Mouse (Mus musculus) CH12.LX (cell line): ENCODE data around the gene Eif4h. TPM values are rescaled to one million over a fixed set of nuclear protein-coding genes. Genes with fewer than 3 reads are reported as not detected.

ENCODE experiments used
- DNase-seq: peaks from one replicate; pipeline ENCODE4 v3.0.0-alpha.2; 2013; ENCODE audit errors: extremely low read depth
- H3K27ac ChIP-seq: 2 replicates; pipeline ENCODE4 v1.5.1; 2012; ENCODE audit warnings: low read depth, mild to moderate bottlenecking, control low read depth, moderate library complexity; ENCODE audit not compliant: insufficient read depth
- H3K27me3 ChIP-seq: replicated peaks from 2 replicates; pipeline ENCODE3; 2012; ENCODE audit warnings: inconsistent platforms
- H3K36me3 ChIP-seq, 2 experiments: replicated peaks in 1 of 2; 2 replicates each; pipeline versions ENCODE3 to v1.6.1; 2012; ENCODE audit warnings: inconsistent platforms in 1 of 2, low read length in 1 of 2, mild to moderate bottlenecking in 1 of 2, mixed read lengths in 1 of 2, moderate library complexity in 1 of 2; ENCODE audit not compliant: control insufficient read depth in 1 of 2, insufficient read depth in 1 of 2
- H3K4me1 ChIP-seq, 2 experiments: 2 replicates each; pipeline ENCODE4 v1.6.1; 2012; ENCODE audit warnings: inconsistent platforms in 1 of 2, moderate library complexity in 1 of 2; ENCODE audit not compliant: insufficient read depth in 2 of 2, control insufficient read depth in 1 of 2
- H3K4me2 ChIP-seq: 2 replicates; pipeline ENCODE4 v1.6.1; 2012; ENCODE audit warnings: low read depth, mild to moderate bottlenecking, control low read depth; ENCODE audit not compliant: poor library complexity, insufficient read depth, severe bottlenecking
- H3K4me3 ChIP-seq, 3 experiments: fragments of 150-350 bp in 1 of 3; sonication (generic) in 1 of 3; replicated peaks in 1 of 3; 2 replicates each; pipeline versions ENCODE3 to v1.5.1; 2011 to 2012; ENCODE audit warnings: low read depth in 2 of 3, low read length in 2 of 3, mild to moderate bottlenecking in 2 of 3, moderate library complexity in 2 of 3, control low read depth in 1 of 3, improper control_type of control experiment in 1 of 3, inconsistent platforms in 1 of 3, mixed read lengths in 1 of 3; ENCODE audit not compliant: poor library complexity in 1 of 3
- H3K79me2 ChIP-seq: replicated peaks from 2 replicates; pipeline ENCODE4 v1.6.1; 2012; ENCODE audit warnings: mild to moderate bottlenecking, moderate library complexity; ENCODE audit not compliant: control insufficient read depth, poor library complexity, insufficient read depth, severe bottlenecking; ENCODE audit errors: extremely low read depth
- H3K9ac ChIP-seq: 2 replicates; pipeline ENCODE4 v1.6.1; 2012; ENCODE audit warnings: low read depth, mild to moderate bottlenecking, control low read depth, moderate library complexity; ENCODE audit not compliant: insufficient read depth
- H3K9me3 ChIP-seq: replicated peaks from 2 replicates; pipeline ENCODE3; 2012; ENCODE audit warnings: low read length, inconsistent platforms, mixed read lengths
- BHLHE40 ChIP-seq: IDR thresholded peaks from 2 replicates; pipeline ENCODE4 v1.6.1; 2011; ENCODE audit warnings: mild to moderate bottlenecking, low read depth, low read length, improper control_type of control experiment
- CHD1 ChIP-seq: IDR thresholded peaks from 2 replicates; pipeline ENCODE4 v1.6.1; 2012; ENCODE audit warnings: low read depth, low read length, improper control_type of control experiment, inconsistent platforms
- CHD2 ChIP-seq: IDR thresholded peaks from 2 replicates; pipeline ENCODE4 v1.6.1; 2011; ENCODE audit warnings: low read length, improper control_type of control experiment
- CTCF ChIP-seq, 2 experiments: IDR thresholded peaks in 1 of 2; conservative IDR thresholded peaks in 1 of 2; 2 replicates each; pipeline ENCODE4 v1.5.1; 2011 to 2012; ENCODE audit warnings: low read depth in 2 of 2, low read length in 2 of 2, improper control_type of control experiment in 1 of 2, inconsistent platforms in 1 of 2, mild to moderate bottlenecking in 1 of 2, moderate library complexity in 1 of 2
- E2F4 ChIP-seq: IDR thresholded peaks from 2 replicates; pipeline ENCODE4 v1.6.1; 2011; ENCODE audit warnings: low read depth, low read length, improper control_type of control experiment; ENCODE audit not compliant: insufficient replicate concordance
- ELF1 ChIP-seq: IDR thresholded peaks from 2 replicates; pipeline ENCODE4 v1.6.1; 2014; ENCODE audit warnings: low read depth, mild to moderate bottlenecking, inconsistent platforms, low read length, improper control_type of control experiment
- EP300 ChIP-seq: IDR thresholded peaks from 2 replicates; pipeline ENCODE4 v1.6.1; 2011; ENCODE audit warnings: low read length, improper control_type of control experiment
- ETS1 ChIP-seq: conservative IDR thresholded peaks from 2 replicates; pipeline ENCODE4 v1.6.1; 2012; ENCODE audit warnings: low read depth, mild to moderate bottlenecking, inconsistent platforms, low read length, improper control_type of control experiment, moderate library complexity
- GABPA ChIP-seq: IDR thresholded peaks from 2 replicates; pipeline ENCODE4 v1.6.1; 2012; ENCODE audit warnings: low read depth, low read length, improper control_type of control experiment, inconsistent platforms; ENCODE audit not compliant: insufficient replicate concordance
- HCFC1 ChIP-seq: IDR thresholded peaks from 2 replicates; pipeline ENCODE4 v1.6.1; 2012; ENCODE audit warnings: low read depth, mild to moderate bottlenecking, inconsistent platforms, low read length, improper control_type of control experiment
- IRF4 ChIP-seq: IDR thresholded peaks from 2 replicates; pipeline ENCODE4 v1.6.1; 2014; ENCODE audit warnings: low read depth, mild to moderate bottlenecking, inconsistent platforms, low read length, improper control_type of control experiment
- JUN ChIP-seq: IDR thresholded peaks from 2 replicates; pipeline ENCODE4 v1.6.1; 2011; ENCODE audit warnings: low read depth, mild to moderate bottlenecking, low read length, improper control_type of control experiment, moderate library complexity; ENCODE audit not compliant: insufficient read depth
- JUND ChIP-seq: conservative IDR thresholded peaks from 2 replicates; pipeline ENCODE4 v1.6.1; 2011; ENCODE audit warnings: low read depth, low read length, improper control_type of control experiment
- KAT2A ChIP-seq: IDR thresholded peaks from 2 replicates; pipeline ENCODE4 v1.6.1; 2012; ENCODE audit warnings: low read length, improper control_type of control experiment, inconsistent platforms; ENCODE audit not compliant: insufficient replicate concordance
- MAFK ChIP-seq: IDR thresholded peaks from 2 replicates; pipeline ENCODE4 v1.6.1; 2011; ENCODE audit warnings: low read length, improper control_type of control experiment; ENCODE audit not compliant: insufficient replicate concordance
- MAX ChIP-seq: IDR thresholded peaks from 2 replicates; pipeline ENCODE4 v1.6.1; 2011; ENCODE audit warnings: low read length, improper control_type of control experiment
- MAZ ChIP-seq: IDR thresholded peaks from 2 replicates; pipeline ENCODE4 v1.6.1; 2012; ENCODE audit warnings: low read depth, mild to moderate bottlenecking, inconsistent platforms, low read length, improper control_type of control experiment, moderate library complexity
- MEF2A ChIP-seq: IDR thresholded peaks from 2 replicates; pipeline ENCODE4 v1.6.1; 2014; ENCODE audit warnings: low read depth, mild to moderate bottlenecking, inconsistent platforms, low read length, improper control_type of control experiment, borderline replicate concordance
- MXI1 ChIP-seq: IDR thresholded peaks from 2 replicates; pipeline ENCODE4 v1.6.1; 2011; ENCODE audit warnings: mild to moderate bottlenecking, low read depth, low read length, improper control_type of control experiment
- MYC ChIP-seq: IDR thresholded peaks from 2 replicates; pipeline ENCODE4 v1.6.1; 2011; ENCODE audit warnings: low read depth, mild to moderate bottlenecking, improper control_type of control experiment, low read length
- NELFE ChIP-seq: IDR thresholded peaks from 2 replicates; pipeline ENCODE4 v1.6.1; 2011; ENCODE audit warnings: low read depth, low read length, improper control_type of control experiment
- NRF1 ChIP-seq: IDR thresholded peaks from 2 replicates; pipeline ENCODE4 v1.6.1; 2014; ENCODE audit warnings: low read depth, mild to moderate bottlenecking, inconsistent platforms, low read length, improper control_type of control experiment, moderate library complexity
- PAX5 ChIP-seq: IDR thresholded peaks from 2 replicates; pipeline ENCODE4 v1.6.1; 2012; ENCODE audit warnings: low read length, inconsistent platforms, mixed read lengths
- POLR2A ChIP-seq: IDR thresholded peaks from 2 replicates; pipeline ENCODE4 v1.6.1; 2011; ENCODE audit warnings: low read depth, mild to moderate bottlenecking, improper control_type of control experiment, low read length
- POLR2AphosphoS2 ChIP-seq: IDR thresholded peaks from 2 replicates; pipeline ENCODE4 v1.6.1; 2011; ENCODE audit warnings: low read depth, low read length, improper control_type of control experiment
- RAD21 ChIP-seq: IDR thresholded peaks from 2 replicates; pipeline ENCODE4 v1.6.1; 2011; ENCODE audit warnings: low read depth, mild to moderate bottlenecking, low read length, improper control_type of control experiment, moderate library complexity
- RCOR1 ChIP-seq: conservative IDR thresholded peaks from 2 replicates; pipeline ENCODE4 v1.6.1; 2012; ENCODE audit warnings: low read depth, mild to moderate bottlenecking, inconsistent platforms, low read length, improper control_type of control experiment
- SIN3A ChIP-seq: IDR thresholded peaks from 2 replicates; pipeline ENCODE4 v1.6.1; 2012; ENCODE audit warnings: low read length, improper control_type of control experiment, inconsistent platforms
- SMC3 ChIP-seq: IDR thresholded peaks from 2 replicates; pipeline ENCODE4 v1.6.1; 2011; ENCODE audit warnings: low read depth, low read length, improper control_type of control experiment
- TBP ChIP-seq: conservative IDR thresholded peaks from 2 replicates; pipeline ENCODE4 v1.6.1; 2011; ENCODE audit warnings: low read depth, low read length, improper control_type of control experiment
- TCF12 ChIP-seq: IDR thresholded peaks from 2 replicates; pipeline ENCODE4 v1.6.1; 2014; ENCODE audit warnings: low read depth, mild to moderate bottlenecking, inconsistent platforms, low read length, improper control_type of control experiment
- UBTF ChIP-seq: IDR thresholded peaks from 2 replicates; pipeline ENCODE4 v1.6.1; 2012; ENCODE audit warnings: low read depth, mild to moderate bottlenecking, inconsistent platforms, low read length, improper control_type of control experiment, moderate library complexity
- USF1 ChIP-seq: IDR thresholded peaks from 2 replicates; pipeline ENCODE4 v1.6.1; 2014; ENCODE audit warnings: low read depth, mild to moderate bottlenecking, inconsistent platforms, low read length, improper control_type of control experiment
- USF2 ChIP-seq: conservative IDR thresholded peaks from 2 replicates; pipeline ENCODE4 v1.6.1; 2011; ENCODE audit warnings: low read depth, low read length, improper control_type of control experiment
- ZC3H11A ChIP-seq: IDR thresholded peaks from 2 replicates; pipeline ENCODE4 v1.6.1; 2012; ENCODE audit warnings: low read depth, mild to moderate bottlenecking, inconsistent platforms, low read length, improper control_type of control experiment
- ZKSCAN1 ChIP-seq: IDR thresholded peaks from 2 replicates; pipeline ENCODE4 v1.6.1; 2012; ENCODE audit warnings: low read depth, inconsistent platforms, low read length, improper control_type of control experiment, borderline replicate concordance
- ZMIZ1 ChIP-seq: IDR thresholded peaks from 2 replicates; pipeline ENCODE4 v1.6.1; 2012; ENCODE audit warnings: low read depth, mild to moderate bottlenecking, inconsistent platforms, low read length, improper control_type of control experiment
- ZNF384 ChIP-seq: IDR thresholded peaks from 2 replicates; pipeline ENCODE4 v1.6.1; 2012; ENCODE audit warnings: low read depth, low read length, improper control_type of control experiment, inconsistent platforms
- dilution Hi-C: fragments of 300-500 bp; cut with MboI; formaldehyde crosslinking; loops from 2 replicates; pipeline ENCODE4 v1.14.3; 2020; ENCODE audit warnings: low sequenced_read_pairs; ENCODE audit not compliant: extremely low pct_unique_long_range_greater_than_20kb, extremely low pct_ligation_motif_present
- in situ Hi-C: fragments of 300-500 bp; cut with MboI; formaldehyde crosslinking; loops from 3 replicates; pipeline ENCODE4 v1.14.3; 2019; ENCODE audit warnings: low sequenced_read_pairs, low pct_ligation_motif_present, low pct_unique_long_range_greater_than_20kb, mixed read lengths
- polyA plus RNA-seq: library from polyadenylated mRNA; unstranded; fragments of >175 nt; gene quantifications from 2 replicates; pipeline ENCODE4 v1.2.1, GENCODE M21; 2012; ENCODE audit warnings: low read depth; ENCODE audit not compliant: insufficient read length
- total RNA-seq, 2 experiments: library from RNA; depleted of rRNA; stranded (reverse); fragments of 300-350 nt in 1 of 2; fragments of >200 nt in 1 of 2; gene quantifications; 2 replicates each; pipeline ENCODE4 v1.2.3; 2012 to 2014

The Eif4h gene
- total and polyA plus RNA-seq, 3 experiments: 391 to 470 (median 408) TPM

- Histone ChIP-seq H3K27ac (peak overlapping the region; percentile 99), H3K27me3 (no peaks in the 10 kb centered on the region), H3K9me3 (no peaks in the 10 kb centered on the region), H3K4me2 (peak overlapping the region; percentile 83), H3K4me1 (peaks cover 20 to 64% of the 10 kb centered on the region in 2 experiments), H3K36me3 (peaks cover 16 to 41% of the 10 kb centered on the region in 2 experiments), H3K9ac (peak overlapping the region; percentile 74), H3K79me2 (peaks cover 46% of the 10 kb centered on the region), H3K4me3 (peak overlapping the region; percentile 51 to 73 (median 63))
- in situ Hi-C loops: loop anchor here (25.0 kb wide), 1 partner anchor 250 kb away; no protein-coding TSS in a partner anchor
- dilution Hi-C loops: no loop called here
- TF ChIP-seq POLR2A (peak; percentile 45), UBTF (no peak), ZMIZ1 (peak; percentile 43; the same call in 1 of the 2 replicates), MAX (peak; percentile 42), CHD2 (peak; percentile 27; the same call in 1 of the 2 replicates), KAT2A (no peak), TCF12 (peak; percentile 70; the same call in 1 of the 2 replicates), USF1 (peak; percentile 41), MXI1 (peak; percentile 76), NELFE (peak; percentile 50; the same call in 1 of the 2 replicates), TBP (0 out of 2 replicates have a peak, but pooled peaks have one; percentile 29), MAZ (no peak), HCFC1 (no peak), CTCF (conservative IDR thresholded peaks at IDR 0.05 in 1 of 2, IDR thresholded peaks at IDR 0.05 in 1 of 2; ENCODE audit: low read depth in 2 of 2, low read length in 2 of 2) (no peak), POLR2AphosphoS2 (no peak), EP300 (peak; percentile 43), MAFK (0 out of 2 replicates have a peak, but pooled peaks have one; percentile 44), PAX5 (no peak), ETS1 (peak; percentile 58), SMC3 (0 out of 2 replicates have a peak, but pooled peaks have one; percentile 2), GABPA (no peak), BHLHE40 (peak; percentile 83), IRF4 (peak; percentile 51), MEF2A (peak; percentile 86), CHD1 (0 out of 2 replicates have a peak, but pooled peaks have one; percentile 24), ELF1 (0 out of 2 replicates have a peak, but pooled peaks have one; percentile 30), NRF1 (no peak), JUN (no peak), RCOR1 (0 out of 2 replicates have a peak, but pooled peaks have one; percentile 19), JUND (no peak), ZC3H11A (no peak), ZNF384 (no peak), USF2 (0 out of 2 replicates have a peak, but pooled peaks have one; percentile 32), ZKSCAN1 (no peak), MYC (peak; percentile 50), SIN3A (peak; percentile 87), E2F4 (no peak), RAD21 (no peak)
- peak; percentile 85 for DNase-seq
Measured at GRCm38 (mm10) chr5:134611810-134612521, 27.3 kb downstream of the Eif4h start.
